ENCODE assay signal across 21 mouse cellular contexts in genomic region chr11:112345133-112345532, GRCm38 (mm10).
"Had no signal": no experiment of that assay in that cellular context is flagged by ENCODE, and none has a peak within 500 bp of the region (broad histone marks: within the 10 kb centered on the region; RNA-seq: fewer than 3 reads in every experiment).

No protein-coding gene starts in this region.

- H3K4me2 ChIP-seq: heart, embryonic 12.5 days; hindbrain, embryonic 12.5 days; hindbrain, embryonic 14.5 days; intestine, embryonic 15.5 days; limb, embryonic 12.5 days; liver, embryonic 11.5 days; liver, embryonic 13.5 days had no signal

- H3K36me3 ChIP-seq: heart, embryonic 10.5 days; heart, embryonic 12.5 days; hindbrain, embryonic 10.5 days; hindbrain, embryonic 12.5 days; intestine, embryonic 15.5 days; limb, embryonic 10.5 days; limb, embryonic 12.5 days; liver, embryonic 13.5 days had no signal

- H3K27me3 ChIP-seq: heart, embryonic 12.5 days; hindbrain, embryonic 12.5 days; intestine, embryonic 15.5 days; limb, embryonic 12.5 days; liver, embryonic 13.5 days had no signal

- DNase-seq: gastrocnemius, postnatal 14 days; heart, adult 18-20 months; heart, postnatal 10 days; heart, postnatal 4 days; kidney, adult 18-20 months; kidney, adult 8-10 months; kidney, postnatal 25 days; kidney, postnatal 4 days; liver; liver, embryonic 13.5 days had no signal

- H3K4me3 ChIP-seq: heart, embryonic 10.5 days; heart, embryonic 12.5 days; hindbrain, embryonic 10.5 days; hindbrain, embryonic 12.5 days; intestine, embryonic 15.5 days; layer of hippocampus, adult 2 months; left cerebral cortex, adult 2 months; limb, embryonic 10.5 days; limb, embryonic 12.5 days; liver, embryonic 13.5 days had no signal
